Mouse (Mus musculus) MEL (cell line): ENCODE results near the gene Psmg3. TPM values are rescaled to one million over a fixed set of nuclear protein-coding genes. Genes with fewer than 3 reads are reported as not detected.

Experiments used
- DNase-seq: peaks from one replicate; pipeline ENCODE4 v3.0.0; 2011; ENCODE audit warnings: low read depth, low spot score
- H3K27ac ChIP-seq: 2 replicates; pipeline ENCODE4 v1.5.1; 2012; ENCODE audit warnings: low read depth, mild to moderate bottlenecking, control low read depth, low read length, moderate library complexity; ENCODE audit not compliant: control insufficient read depth
- H3K27me3 ChIP-seq, 2 experiments: fragments of 150-350 bp in 1 of 2; sonication (generic) in 1 of 2; 2 replicates each; pipeline ENCODE4 v1.6.1; 2012; ENCODE audit warnings: low read length in 2 of 2, mild to moderate bottlenecking in 2 of 2, improper control_type of control experiment in 1 of 2, moderate library complexity in 1 of 2; ENCODE audit not compliant: insufficient read depth in 2 of 2, control insufficient read depth in 1 of 2
- H3K36me3 ChIP-seq, 2 experiments: 2 replicates each; pipeline ENCODE4 v1.6.1; 2012 to 2014; ENCODE audit warnings: low read length in 2 of 2, improper control_type of control experiment in 1 of 2, inconsistent platforms in 1 of 2, mild to moderate bottlenecking in 1 of 2; ENCODE audit not compliant: insufficient read depth in 2 of 2, control insufficient read depth in 1 of 2
- H3K4me1 ChIP-seq, 2 experiments: fragments of 150-350 bp in 1 of 2; sonication (generic) in 1 of 2; 2 replicates each; pipeline ENCODE4 v1.6.1; 2012; ENCODE audit warnings: low read length in 2 of 2, improper control_type of control experiment in 1 of 2, mild to moderate bottlenecking in 1 of 2; ENCODE audit not compliant: insufficient read depth in 2 of 2, control insufficient read depth in 1 of 2
- H3K4me3 ChIP-seq, 2 experiments: fragments of 150-350 bp in 1 of 2; sonication (generic) in 1 of 2; 2 replicates each; pipeline ENCODE4 v1.5.1; 2012; ENCODE audit warnings: low read depth in 2 of 2, low read length in 2 of 2, mild to moderate bottlenecking in 2 of 2, moderate library complexity in 2 of 2, control low read depth in 1 of 2, improper control_type of control experiment in 1 of 2; ENCODE audit not compliant: control insufficient read depth in 1 of 2, insufficient read depth in 1 of 2
- H3K79me2 ChIP-seq: 2 replicates; pipeline ENCODE4 v1.6.1; 2012; ENCODE audit warnings: mild to moderate bottlenecking, low read length, moderate library complexity; ENCODE audit not compliant: control insufficient read depth, poor library complexity, insufficient read depth
- H3K9ac ChIP-seq: 2 replicates; pipeline ENCODE4 v1.6.1; 2012; ENCODE audit warnings: low read depth, mild to moderate bottlenecking, control low read depth, low read length, moderate library complexity; ENCODE audit not compliant: control insufficient read depth, poor library complexity, severe bottlenecking
- H3K9me3 ChIP-seq: fragments of 150-350 bp; sonication (generic); replicated peaks from 2 replicates; pipeline ENCODE4 v1.6.1; 2012; ENCODE audit warnings: mild to moderate bottlenecking, low read length, improper control_type of control experiment, moderate library complexity; ENCODE audit not compliant: insufficient read depth
- BHLHE40 ChIP-seq: IDR thresholded peaks from 2 replicates; pipeline ENCODE4 v1.6.1; 2012; ENCODE audit warnings: low read depth, mild to moderate bottlenecking, inconsistent platforms, low read length, improper control_type of control experiment, borderline replicate concordance
- CHD2 ChIP-seq: IDR thresholded peaks from 2 replicates; pipeline ENCODE4 v1.6.1; 2011; ENCODE audit warnings: low read length, improper control_type of control experiment
- ETS1 ChIP-seq: IDR thresholded peaks from 2 replicates; pipeline ENCODE4 v1.6.1; 2012; ENCODE audit warnings: low read depth, mild to moderate bottlenecking, inconsistent platforms, low read length, improper control_type of control experiment, moderate library complexity
- GABPA ChIP-seq: IDR thresholded peaks from 2 replicates; pipeline ENCODE4 v1.6.1; 2012; ENCODE audit warnings: low read depth, mild to moderate bottlenecking, inconsistent platforms, low read length, improper control_type of control experiment, moderate library complexity
- GATA1 ChIP-seq: IDR thresholded peaks from 2 replicates; pipeline ENCODE4 v1.6.1; 2011; ENCODE audit warnings: low read depth, low read length, improper control_type of control experiment
- HCFC1 ChIP-seq: IDR thresholded peaks from 2 replicates; pipeline ENCODE4 v1.6.1; 2012; ENCODE audit warnings: low read depth, mild to moderate bottlenecking, inconsistent platforms, low read length, improper control_type of control experiment, moderate library complexity
- KAT2A ChIP-seq: conservative IDR thresholded peaks from 2 replicates; pipeline ENCODE4 v1.6.1; 2012; ENCODE audit warnings: low read depth, low read length, improper control_type of control experiment, inconsistent platforms
- MAZ ChIP-seq: IDR thresholded peaks from 2 replicates; pipeline ENCODE4 v1.6.1; 2012; ENCODE audit warnings: low read depth, mild to moderate bottlenecking, inconsistent platforms, low read length, improper control_type of control experiment
- MYB ChIP-seq: IDR thresholded peaks from 2 replicates; pipeline ENCODE4 v1.6.1; 2011; ENCODE audit warnings: mild to moderate bottlenecking, low read depth, low read length, improper control_type of control experiment
- POLR2A ChIP-seq, 2 experiments: IDR thresholded peaks; 2 replicates each; pipeline ENCODE4 v1.6.1; 2011 to 2012; ENCODE audit warnings: low read length in 2 of 2, mild to moderate bottlenecking in 2 of 2, control low read depth in 1 of 2, improper control_type of control experiment in 1 of 2, low read depth in 1 of 2, moderate library complexity in 1 of 2; ENCODE audit not compliant: control insufficient read depth in 1 of 2, insufficient read depth in 1 of 2, poor library complexity in 1 of 2
- TAL1 ChIP-seq: IDR thresholded peaks from 2 replicates; pipeline ENCODE4 v1.6.1; 2012; ENCODE audit warnings: mild to moderate bottlenecking, inconsistent platforms, low read length, moderate library complexity, mixed read lengths
- TBP ChIP-seq: IDR thresholded peaks from 2 replicates; pipeline ENCODE4 v1.8.0; 2011; ENCODE audit warnings: low read depth, low read length, improper control_type of control experiment
- TCF12 ChIP-seq: IDR thresholded peaks from 2 replicates; pipeline ENCODE4 v1.6.1; 2014; ENCODE audit warnings: low read depth, mild to moderate bottlenecking, inconsistent platforms, low read length, improper control_type of control experiment, moderate library complexity
- USF1 ChIP-seq: IDR thresholded peaks from 2 replicates; pipeline ENCODE4 v1.6.1; 2014; ENCODE audit warnings: low read depth, mild to moderate bottlenecking, inconsistent platforms, low read length, improper control_type of control experiment, moderate library complexity
- USF2 ChIP-seq, 2 experiments: IDR thresholded peaks; 2 replicates each; pipeline ENCODE4 v1.6.1; 2011 to 2012; ENCODE audit warnings: improper control_type of control experiment in 2 of 2, low read length in 2 of 2, borderline replicate concordance in 1 of 2, inconsistent platforms in 1 of 2, low read depth in 1 of 2, mild to moderate bottlenecking in 1 of 2; ENCODE audit not compliant: insufficient read depth in 1 of 2
- ZC3H11A ChIP-seq: IDR thresholded peaks from 2 replicates; pipeline ENCODE4 v1.6.1; 2012; ENCODE audit warnings: low read depth, mild to moderate bottlenecking, inconsistent platforms, low read length, improper control_type of control experiment
- polyA plus RNA-seq, 2 experiments: library from polyadenylated mRNA; stranded (reverse) in 1 of 2; unstranded in 1 of 2; fragments of >175 nt in 1 of 2; fragments of >200 nt in 1 of 2; gene quantifications; 2 replicates each; pipeline versions ENCODE4 v1.2.1 to v1.2.4; 2012; ENCODE audit warnings: low replicate concordance in 2 of 2, low read depth in 1 of 2; ENCODE audit not compliant: insufficient read length in 2 of 2, insufficient read depth in 1 of 2, missing spikeins in 1 of 2
- total RNA-seq: library from RNA; depleted of rRNA; stranded (reverse); fragments of 300-350 nt; gene quantifications from 2 replicates; pipeline ENCODE4 v1.2.3, GENCODE M21; 2012

Gene Psmg3
- total and polyA plus RNA-seq, 3 experiments = 75.4 to 81.9 TPM; not detected in 1

DNA sequence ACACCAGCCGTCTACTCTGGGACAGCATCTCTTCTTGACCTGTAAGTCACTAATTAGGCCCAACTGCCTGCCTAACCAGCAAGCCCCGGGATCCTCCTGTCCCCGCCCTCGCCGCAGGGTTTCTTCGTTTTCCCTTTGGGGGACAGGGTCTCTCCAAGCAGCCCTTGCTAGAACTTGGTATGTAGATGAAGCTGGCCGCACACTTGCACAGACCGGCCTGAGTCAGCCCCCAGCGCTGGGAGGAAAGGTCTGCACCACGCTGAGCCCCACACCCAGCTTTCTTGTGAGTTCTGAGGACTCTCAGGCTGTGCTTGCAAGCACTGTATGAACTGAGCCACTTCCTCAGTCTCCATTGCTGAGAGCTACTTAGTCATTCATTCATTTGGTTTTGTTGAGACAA lies 2.2 kb downstream of the Psmg3 start:
- Histone ChIP-seq H3K79me2 (peaks cover 19% of the 10 kb centered on the region), H3K36me3 (peaks cover 0 to 13% of the 10 kb centered on the region in 2 experiments; a peak in 3 of 4 replicates)

DNA sequence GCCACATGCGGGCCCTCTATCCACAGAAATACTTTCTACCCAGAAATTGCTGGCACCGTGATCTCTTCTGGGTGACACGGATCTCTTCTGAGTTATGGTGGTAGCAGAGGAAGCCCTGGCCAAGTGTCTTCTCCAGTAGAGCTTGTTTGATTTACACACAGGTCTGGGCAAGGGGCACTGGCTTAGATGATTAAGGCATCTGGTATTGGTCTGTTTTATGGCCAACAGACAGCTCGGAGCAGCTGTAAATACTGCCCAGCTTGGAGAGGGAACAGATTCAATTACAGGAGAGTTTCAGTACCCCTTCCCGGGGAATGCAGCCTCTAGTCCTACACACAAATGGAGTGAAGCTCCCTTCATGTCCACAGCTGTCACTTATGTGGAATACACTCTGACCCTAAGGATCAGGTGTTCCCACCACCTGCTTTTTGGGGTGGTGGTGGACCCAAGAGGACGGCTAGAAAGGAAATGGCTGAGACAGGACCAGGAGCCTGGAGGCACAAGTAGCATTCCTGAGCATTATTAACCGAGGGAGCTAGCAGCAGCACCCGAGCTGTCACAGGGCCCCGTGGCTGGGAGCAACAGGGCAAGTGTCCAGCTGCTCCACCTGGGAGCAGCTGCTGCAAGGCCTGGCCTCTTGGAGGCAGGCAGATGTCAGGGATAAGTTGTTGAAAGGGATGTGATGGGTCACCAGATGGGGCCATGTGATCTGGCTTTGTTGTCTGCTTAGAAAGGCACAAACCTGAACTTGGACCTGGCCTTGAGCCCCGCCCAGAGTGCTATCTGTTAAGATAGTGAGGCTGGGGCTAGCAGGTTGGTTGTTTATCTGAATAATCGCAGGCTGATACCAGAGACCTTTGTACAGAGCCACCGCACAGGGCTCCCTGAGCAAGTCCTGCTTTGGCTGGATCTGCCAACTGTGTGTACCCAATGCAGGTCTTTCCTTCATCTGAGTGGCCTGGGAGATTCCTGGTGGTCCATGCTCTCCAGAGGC lies 4.9 kb downstream of the Psmg3 start:
- Histone ChIP-seq H3K36me3 (peaks cover 0 to 21% of the 10 kb centered on the region in 2 experiments; a peak in 3 of 4 replicates), H3K9ac (no peak overlapping the region), H3K79me2 (peaks cover 19% of the 10 kb centered on the region), H3K4me1 (peaks cover 2 to 38% of the 10 kb centered on the region in 2 experiments; a peak in 3 of 4 replicates), H3K9me3 (no peaks in the 10 kb centered on the region), H3K27ac (no peak overlapping the region), H3K27me3 (no peaks in the 10 kb centered on the region), H3K4me3 (no peak overlapping the region)
- TF ChIP-seq ETS1 (no peak), GABPA (no peak), USF1 (peak; percentile 51), POLR2A (IDR thresholded peaks at IDR 0.05; ENCODE audit: control insufficient read depth in 1 of 2, insufficient read depth in 1 of 2, low read depth in 1 of 2, low read length in 2 of 2, poor library complexity in 1 of 2) (no peak), BHLHE40 (no peak), ZC3H11A (no peak)
- no peak for DNase-seq

More for the DNA sequence above, 2.2 kb downstream of the Psmg3 start:
- H3K4me3 ChIP-seq = no peak overlapping the region
- H3K27me3 ChIP-seq = no peaks in the 10 kb centered on the region
- TF ChIP-seq TAL1 (no peak), MYB (no peak), HCFC1 (no peak), KAT2A (no peak), CHD2 (no peak), GATA1 (no peak), MAZ (no peak), ZC3H11A (no peak), TCF12 (no peak), TBP (no peak), USF2 (IDR thresholded peaks at IDR 0.05; ENCODE audit: borderline replicate concordance in 1 of 2, insufficient read depth in 1 of 2, low read depth in 1 of 2, low read length in 2 of 2) (no peak)
- H3K9ac ChIP-seq = no peak overlapping the region
- H3K9me3 ChIP-seq = no peaks in the 10 kb centered on the region
- no peak overlapping the region for H3K27ac ChIP-seq
- no peak for DNase-seq
- peaks cover 0 to 32% of the 10 kb centered on the region in 2 experiments; a peak in 3 of 4 replicates for H3K4me1 ChIP-seq
